Mouse (Mus musculus) intestine, embryonic 14.5 days (tissue): Measurements from ENCODE around the gene Myrfl. TPM values are rescaled to one million over a fixed set of nuclear protein-coding genes. Genes with fewer than 3 reads are reported as not detected.
A peak's percentile ranks its signal among the peaks of the same experiment; 100 is the strongest.

Source experiments
- ATAC-seq: fragments of 200-750 bp; cut with Nextera tagmentation; replicated peaks from 2 replicates; pipeline ENCODE4 v1.8.0; 2017; ENCODE audit warnings: low read depth, moderate number of reproducible peaks, moderate TSS enrichment, moderate library complexity; ENCODE audit not compliant: low FRiP score, low TSS enrichment
- DNase-seq: peaks from one replicate; pipeline ENCODE4 v3.0.0-alpha.2; 2018; ENCODE audit warnings: low spot score
- H3K27ac ChIP-seq: fragments of 300-500 bp; sonication (generic); 2 replicates; pipeline ENCODE4 v1.5.1; 2014; ENCODE audit warnings: low read depth, mild to moderate bottlenecking, control low read depth
- H3K27me3 ChIP-seq: fragments of 300-500 bp; sonication (generic); replicated peaks from 2 replicates; pipeline ENCODE4 v1.6.1; 2014; ENCODE audit warnings: low read length, control low read depth; ENCODE audit not compliant: control insufficient read depth, insufficient read depth
- H3K36me3 ChIP-seq: fragments of 300-500 bp; sonication (generic); 2 replicates; pipeline ENCODE4 v1.6.1; 2014; ENCODE audit warnings: low read length, control low read depth; ENCODE audit not compliant: control insufficient read depth, insufficient read depth
- H3K4me1 ChIP-seq: fragments of 300-500 bp; sonication (generic); replicated peaks from 2 replicates; pipeline ENCODE4 v1.6.1; 2014; ENCODE audit warnings: low read length, control low read depth, mixed read lengths; ENCODE audit not compliant: control insufficient read depth, insufficient read depth
- H3K4me2 ChIP-seq: fragments of 300-500 bp; sonication (generic); 2 replicates; pipeline ENCODE4 v1.6.1; 2014; ENCODE audit warnings: low read length
- H3K4me3 ChIP-seq: fragments of 300-500 bp; sonication (generic); 2 replicates; pipeline ENCODE4 v1.5.1; 2014; ENCODE audit warnings: low read depth, low read length, control low read depth, mixed read lengths
- H3K9ac ChIP-seq: fragments of 300-500 bp; sonication (generic); 2 replicates; pipeline ENCODE4 v1.6.1; 2014; ENCODE audit warnings: mild to moderate bottlenecking, low read length
- H3K9me3 ChIP-seq: fragments of 300-500 bp; sonication (generic); 2 replicates; pipeline ENCODE4 v1.6.1; 2016; ENCODE audit warnings: low read length, control low read depth; ENCODE audit not compliant: control insufficient read depth
- WGBS: fragments of 180-500 bp; shearing (Covaris S2); extraction: QIAGEN DNeasy Blood & Tissue Kit; methylation state at CpG from one replicate; pipeline ENCODE4 v1.1.7; 2014; 5-methylcytosine and 5-hydroxymethylcytosine counted together
- polyA plus RNA-seq: library from polyadenylated mRNA; unstranded; fragments of >200 nt; fragmentation: Nextera tagmentation; extraction: Ambion mirVana; gene quantifications from 2 replicates; pipeline ENCODE4 v1.2.1, GENCODE M21; 2014

Gene Myrfl
- polyA plus RNA-seq, 1 experiment from 2014 or later: 5.9 TPM

- no peaks in the 10 kb centered on the region for H3K9me3 ChIP-seq
- H3K4me1 ChIP-seq: no peaks in the 10 kb centered on the region
- no peaks in the 10 kb centered on the region for H3K36me3 ChIP-seq
- WGBS: 88% methylated on average over 8 of the region's 8 CpGs
- no peaks in the 10 kb centered on the region for H3K27me3 ChIP-seq
- H3K4me2 ChIP-seq: no peak overlapping the region
- H3K27ac ChIP-seq: no peak overlapping the region
- ATAC-seq (no peak), DNase-seq (no peak)
- H3K9ac ChIP-seq: no peak overlapping the region
- H3K4me3 ChIP-seq: no peak overlapping the region
Measured at GRCm38 (mm10) chr10:116735607-116736006, 161.1 kb downstream of the Myrfl start.

- 72% methylated on average over 7 of the region's 7 CpGs for WGBS
Measured at GRCm38 (mm10) chr10:116733651-116734050, 163.1 kb downstream of the Myrfl start.

GRCm38 (mm10) chr10:116730033-116730652 is 166.6 kb downstream of the Myrfl start:
- Histone ChIP-seq H3K4me1 (0 out of 2 replicates have a peak, but pooled peaks cover 2% of the 10 kb centered on the region), H3K4me3 (no peak overlapping the region), H3K4me2 (no peak overlapping the region), H3K9me3 (no peaks in the 10 kb centered on the region), H3K27me3 (no peaks in the 10 kb centered on the region), H3K27ac (no peak overlapping the region), H3K9ac (no peak overlapping the region), H3K36me3 (no peaks in the 10 kb centered on the region)
- ATAC-seq (no peak), DNase-seq (no peak)
- WGBS: 70% methylated on average over 10 of the region's 10 CpGs

More at GRCm38 (mm10) chr10:116733651-116734050, 163.1 kb downstream of the Myrfl start:
- Histone ChIP-seq H3K9ac (no peak overlapping the region), H3K36me3 (no peaks in the 10 kb centered on the region), H3K9me3 (no peaks in the 10 kb centered on the region), H3K27ac (no peak overlapping the region), H3K4me2 (no peak overlapping the region), H3K4me1 (no peaks in the 10 kb centered on the region), H3K4me3 (no peak overlapping the region), H3K27me3 (no peaks in the 10 kb centered on the region)
- no peak for ATAC-seq
- no peak for DNase-seq

- Histone ChIP-seq H3K4me2 (no peak overlapping the region), H3K27ac (no peak overlapping the region), H3K9ac (no peak overlapping the region), H3K4me1 (0 out of 2 replicates have a peak, but pooled peaks cover 2% of the 10 kb centered on the region), H3K27me3 (no peaks in the 10 kb centered on the region), H3K36me3 (no peaks in the 10 kb centered on the region), H3K4me3 (no peak overlapping the region), H3K9me3 (no peaks in the 10 kb centered on the region)
- WGBS: 55% methylated on average over 9 of the region's 10 CpGs
- ATAC-seq (no peak), DNase-seq (no peak)
Measured at GRCm38 (mm10) chr10:116728860-116729259, 167.9 kb downstream of the Myrfl start.

GRCm38 (mm10) chr10:116727702-116728298 is 168.9 kb downstream of the Myrfl start:
- Histone ChIP-seq H3K9ac (no peak overlapping the region), H3K27me3 (no peaks in the 10 kb centered on the region), H3K9me3 (no peaks in the 10 kb centered on the region), H3K27ac (no peak overlapping the region), H3K36me3 (no peaks in the 10 kb centered on the region), H3K4me1 (0 out of 2 replicates have a peak, but pooled peaks cover 2% of the 10 kb centered on the region), H3K4me3 (no peak overlapping the region), H3K4me2 (peak overlapping the region; percentile 30)
- 32% methylated on average over 14 of the region's 14 CpGs for WGBS
- ATAC-seq (no peak), DNase-seq (no peak)

Other genes starting within 250 kb of the Myrfl start
- gene Rab3ip, start 53.9 kb upstream of the Myrfl start, polyA plus RNA-seq: 30.7 and 32.5 TPM in 2 replicates
- gene Gm10271, start 75.7 kb upstream of the Myrfl start, polyA plus RNA-seq: not detected in 2 replicates
- gene Best3, start 89.4 kb upstream of the Myrfl start, polyA plus RNA-seq: 0.07 TPM in 1 of 2 replicates, not detected in the other
- gene Lrrc10, start 148.4 kb upstream of the Myrfl start, polyA plus RNA-seq: 0.12 TPM in 1 of 2 replicates, not detected in the other
- gene Cct2, start 166.9 kb upstream of the Myrfl start, polyA plus RNA-seq: 280 and 295 TPM in 2 replicates